Mouse (Mus musculus) CH12.LX (cell line): ENCODE results near the gene Asic1.

Source experiments
- CTCF ChIP-seq, 2 experiments: IDR thresholded peaks in 1 of 2; conservative IDR thresholded peaks in 1 of 2; 2 replicates each; pipeline ENCODE4 v1.5.1; 2011 to 2012; ENCODE audit warnings: low read depth in 2 of 2, low read length in 2 of 2, improper control_type of control experiment in 1 of 2, inconsistent platforms in 1 of 2, mild to moderate bottlenecking in 1 of 2, moderate library complexity in 1 of 2
- GABPA ChIP-seq: IDR thresholded peaks from 2 replicates; pipeline ENCODE4 v1.6.1; 2012; ENCODE audit warnings: low read depth, low read length, improper control_type of control experiment, inconsistent platforms; ENCODE audit not compliant: insufficient replicate concordance
- KAT2A ChIP-seq: IDR thresholded peaks from 2 replicates; pipeline ENCODE4 v1.6.1; 2012; ENCODE audit warnings: low read length, improper control_type of control experiment, inconsistent platforms; ENCODE audit not compliant: insufficient replicate concordance
- NRF1 ChIP-seq: IDR thresholded peaks from 2 replicates; pipeline ENCODE4 v1.6.1; 2014; ENCODE audit warnings: low read depth, mild to moderate bottlenecking, inconsistent platforms, low read length, improper control_type of control experiment, moderate library complexity
- TBP ChIP-seq: conservative IDR thresholded peaks from 2 replicates; pipeline ENCODE4 v1.6.1; 2011; ENCODE audit warnings: low read depth, low read length, improper control_type of control experiment

GRCm38 (mm10) chr15:99698533-99699085 lies 28.4 kb downstream of the Asic1 start:
- TF ChIP-seq CTCF (conservative IDR thresholded peaks at IDR 0.05 in 1 of 2, IDR thresholded peaks at IDR 0.05 in 1 of 2; ENCODE audit: low read depth in 2 of 2, low read length in 2 of 2) (no peak), NRF1 (no peak), GABPA (no peak), TBP (no peak), KAT2A (no peak)
